Mouse (Mus musculus): Measurements from ENCODE around the gene Gm20388.

- TF ChIP-seq CTCF (IDR thresholded peaks at IDR 0.05; ENCODE audit: borderline replicate concordance, extremely low read depth, insufficient read depth, insufficient read length) (no peak), POLR2A (IDR thresholded peaks at IDR 0.05; ENCODE audit: borderline replicate concordance, extremely low read depth, insufficient read depth, insufficient read length, poor library complexity, severe bottlenecking) (no peak)
Measured at GRCm38 (mm10) chr8:122702957-122703356, 2792.3 kb downstream of the Gm20388 start.

All from brain, embryonic 14.5 days (tissue).